Mouse (Mus musculus): ENCODE data around the gene Farp1. TPM values are rescaled to one million over a fixed set of nuclear protein-coding genes. Genes with fewer than 3 reads are reported as not detected.

Farp1 gene
- polyA plus RNA-seq, 1 experiment from 2014 or later: 22.4 TPM

- 63% methylated on average over 1 of the region's 1 CpGs for WGBS
- Histone ChIP-seq H3K4me1 (ENCODE audit: control insufficient read depth, insufficient read depth, low read length) (peaks cover 18% of the 10 kb centered on the region), H3K27me3 (ENCODE audit: control insufficient read depth, insufficient read depth, low read length) (no peaks in the 10 kb centered on the region), H3K9ac (ENCODE audit: low read length) (no peak overlapping the region), H3K36me3 (ENCODE audit: control insufficient read depth, insufficient read depth, low read length) (no peaks in the 10 kb centered on the region), H3K4me3 (ENCODE audit: low read depth, low read length) (no peak overlapping the region), H3K27ac (ENCODE audit: low read depth, low read length) (no peak overlapping the region), H3K4me2 (no peak overlapping the region), H3K9me3 (ENCODE audit: control insufficient read depth, low read length) (peaks cover 2% of the 10 kb centered on the region; the same call in 1 of the 2 replicates)
- no peak for ATAC-seq (ENCODE audit: low FRiP score)
- DNase-seq (ENCODE audit: low spot score, missing footprints): no peak
Measured at GRCm38 (mm10) chr14:121064726-121065125, 29.7 kb downstream of the Farp1 start.

GRCm38 (mm10) chr14:121073093-121073866 is 38.3 kb downstream of the Farp1 start:
- Histone ChIP-seq H3K27ac (ENCODE audit: low read depth, low read length) (no peak overlapping the region), H3K27me3 (ENCODE audit: control insufficient read depth, insufficient read depth, low read length) (no peaks in the 10 kb centered on the region), H3K9ac (ENCODE audit: low read length) (no peak overlapping the region), H3K36me3 (ENCODE audit: control insufficient read depth, insufficient read depth, low read length) (no peaks in the 10 kb centered on the region), H3K4me1 (ENCODE audit: control insufficient read depth, insufficient read depth, low read length) (no peaks in the 10 kb centered on the region), H3K4me2 (no peak overlapping the region), H3K9me3 (ENCODE audit: control insufficient read depth, low read length) (no peaks in the 10 kb centered on the region), H3K4me3 (ENCODE audit: low read depth, low read length) (no peak overlapping the region)
- WGBS: 96% methylated on average over 5 of the region's 5 CpGs
- ATAC-seq (ENCODE audit: low FRiP score): no peak; the same call in 1 of the 2 replicates
- DNase-seq (ENCODE audit: low spot score, missing footprints): no peak

- no peak for ATAC-seq (ENCODE audit: low FRiP score)
Measured at GRCm38 (mm10) chr14:121074197-121074734, 39.3 kb downstream of the Farp1 start.

GRCm38 (mm10) chr14:121080739-121081138 is 45.7 kb downstream of the Farp1 start:
- no peak for DNase-seq (ENCODE audit: low spot score, missing footprints)
- Histone ChIP-seq H3K36me3 (ENCODE audit: control insufficient read depth, insufficient read depth, low read length) (no peaks in the 10 kb centered on the region), H3K4me1 (ENCODE audit: control insufficient read depth, insufficient read depth, low read length) (no peaks in the 10 kb centered on the region), H3K4me2 (no peak overlapping the region), H3K9me3 (ENCODE audit: control insufficient read depth, low read length) (no peaks in the 10 kb centered on the region), H3K27me3 (ENCODE audit: control insufficient read depth, insufficient read depth, low read length) (no peaks in the 10 kb centered on the region), H3K27ac (ENCODE audit: low read depth, low read length) (no peak overlapping the region), H3K9ac (ENCODE audit: low read length) (no peak overlapping the region), H3K4me3 (ENCODE audit: low read depth, low read length) (no peak overlapping the region)
- 79% methylated on average over 5 of the region's 5 CpGs for WGBS
- no peak for ATAC-seq (ENCODE audit: low FRiP score)

More at GRCm38 (mm10) chr14:121074197-121074734, 39.3 kb downstream of the Farp1 start:
- no peaks in the 10 kb centered on the region for H3K27me3 ChIP-seq (ENCODE audit: control insufficient read depth, insufficient read depth, low read length)
- WGBS: 90% methylated on average over 2 of the region's 2 CpGs
- no peak overlapping the region for H3K4me3 ChIP-seq (ENCODE audit: low read depth, low read length)
- DNase-seq (ENCODE audit: low spot score, missing footprints): no peak
- H3K27ac ChIP-seq (ENCODE audit: low read depth, low read length): no peak overlapping the region
- H3K4me1 ChIP-seq (ENCODE audit: control insufficient read depth, insufficient read depth, low read length): no peaks in the 10 kb centered on the region
- H3K36me3 ChIP-seq (ENCODE audit: control insufficient read depth, insufficient read depth, low read length): no peaks in the 10 kb centered on the region
- H3K9me3 ChIP-seq (ENCODE audit: control insufficient read depth, low read length): no peaks in the 10 kb centered on the region
- no peak overlapping the region for H3K9ac ChIP-seq (ENCODE audit: low read length)
- no peak overlapping the region for H3K4me2 ChIP-seq

- Histone ChIP-seq H3K27ac (ENCODE audit: low read depth, low read length) (no peak overlapping the region), H3K36me3 (ENCODE audit: control insufficient read depth, insufficient read depth, low read length) (no peaks in the 10 kb centered on the region), H3K27me3 (ENCODE audit: control insufficient read depth, insufficient read depth, low read length) (no peaks in the 10 kb centered on the region), H3K4me3 (ENCODE audit: low read depth, low read length) (no peak overlapping the region), H3K4me2 (no peak overlapping the region), H3K9me3 (ENCODE audit: control insufficient read depth, low read length) (no peaks in the 10 kb centered on the region), H3K4me1 (ENCODE audit: control insufficient read depth, insufficient read depth, low read length) (no peaks in the 10 kb centered on the region), H3K9ac (ENCODE audit: low read length) (no peak overlapping the region)
- ATAC-seq (ENCODE audit: low FRiP score): no peak
- 76% methylated on average over 7 of the region's 7 CpGs for WGBS
- DNase-seq (ENCODE audit: low spot score, missing footprints): no peak
Measured at GRCm38 (mm10) chr14:121082341-121082740, 47.3 kb downstream of the Farp1 start.

GRCm38 (mm10) chr14:121082793-121083192 is 47.8 kb downstream of the Farp1 start:
- no peak for ATAC-seq (ENCODE audit: low FRiP score)
- no peak overlapping the region for H3K27ac ChIP-seq (ENCODE audit: low read depth, low read length)

GRCm38 (mm10) chr14:121083352-121083751 is 48.4 kb downstream of the Farp1 start:
- Histone ChIP-seq H3K27ac (ENCODE audit: low read depth, low read length) (no peak overlapping the region), H3K4me3 (ENCODE audit: low read depth, low read length) (no peak overlapping the region), H3K36me3 (ENCODE audit: control insufficient read depth, insufficient read depth, low read length) (no peaks in the 10 kb centered on the region), H3K9ac (ENCODE audit: low read length) (no peak overlapping the region), H3K4me1 (ENCODE audit: control insufficient read depth, insufficient read depth, low read length) (no peaks in the 10 kb centered on the region), H3K27me3 (ENCODE audit: control insufficient read depth, insufficient read depth, low read length) (no peaks in the 10 kb centered on the region), H3K9me3 (ENCODE audit: control insufficient read depth, low read length) (no peaks in the 10 kb centered on the region), H3K4me2 (no peak overlapping the region)
- DNase-seq (ENCODE audit: low spot score, missing footprints) (no peak), ATAC-seq (ENCODE audit: low FRiP score) (no peak)
- 86% methylated on average over 3 of the region's 3 CpGs for WGBS

More at GRCm38 (mm10) chr14:121082793-121083192, 47.8 kb downstream of the Farp1 start:
- Histone ChIP-seq H3K27me3 (ENCODE audit: control insufficient read depth, insufficient read depth, low read length) (no peaks in the 10 kb centered on the region), H3K4me1 (ENCODE audit: control insufficient read depth, insufficient read depth, low read length) (no peaks in the 10 kb centered on the region), H3K9me3 (ENCODE audit: control insufficient read depth, low read length) (no peaks in the 10 kb centered on the region), H3K4me2 (no peak overlapping the region), H3K9ac (ENCODE audit: low read length) (no peak overlapping the region), H3K4me3 (ENCODE audit: low read depth, low read length) (no peak overlapping the region), H3K36me3 (ENCODE audit: control insufficient read depth, insufficient read depth, low read length) (no peaks in the 10 kb centered on the region)
- 77% methylated on average over 2 of the region's 2 CpGs for WGBS
- DNase-seq (ENCODE audit: low spot score, missing footprints): no peak

GRCm38 (mm10) chr14:121092517-121092916 is 57.5 kb downstream of the Farp1 start:
- whole genome bisulfite sequencing: 75% methylated on average over 9 of the region's 9 CpGs
- H3K27ac ChIP-seq (ENCODE audit: low read depth, low read length): no peak overlapping the region
- H3K9me3 ChIP-seq (ENCODE audit: control insufficient read depth, low read length): no peaks in the 10 kb centered on the region; the same call in 1 of the 2 replicates
- H3K36me3 ChIP-seq (ENCODE audit: control insufficient read depth, insufficient read depth, low read length): no peaks in the 10 kb centered on the region
- DNase-seq (ENCODE audit: low spot score, missing footprints) (no peak), ATAC-seq (ENCODE audit: low FRiP score) (no peak)
- H3K4me3 ChIP-seq (ENCODE audit: low read depth, low read length): no peak overlapping the region
- no peak overlapping the region for H3K9ac ChIP-seq (ENCODE audit: low read length)
- H3K4me2 ChIP-seq: no peak overlapping the region
- H3K4me1 ChIP-seq (ENCODE audit: control insufficient read depth, insufficient read depth, low read length): no peaks in the 10 kb centered on the region
- H3K27me3 ChIP-seq (ENCODE audit: control insufficient read depth, insufficient read depth, low read length): no peaks in the 10 kb centered on the region

GRCm38 (mm10) chr14:121093860-121094259 is 58.9 kb downstream of the Farp1 start:
- Histone ChIP-seq H3K27me3 (ENCODE audit: control insufficient read depth, insufficient read depth, low read length) (no peaks in the 10 kb centered on the region), H3K36me3 (ENCODE audit: control insufficient read depth, insufficient read depth, low read length) (no peaks in the 10 kb centered on the region), H3K27ac (ENCODE audit: low read depth, low read length) (no peak overlapping the region), H3K4me1 (ENCODE audit: control insufficient read depth, insufficient read depth, low read length) (no peaks in the 10 kb centered on the region), H3K4me3 (ENCODE audit: low read depth, low read length) (no peak overlapping the region), H3K4me2 (no peak overlapping the region), H3K9me3 (ENCODE audit: control insufficient read depth, low read length) (no peaks in the 10 kb centered on the region; the same call in 1 of the 2 replicates), H3K9ac (ENCODE audit: low read length) (no peak overlapping the region)
- no peak for ATAC-seq (ENCODE audit: low FRiP score)
- WGBS: 84% methylated on average over 6 of the region's 6 CpGs
- DNase-seq (ENCODE audit: low spot score, missing footprints): no peak

Data from midbrain, embryonic 11.5 days (tissue).